Mouse (Mus musculus): ENCODE measurements at regions not wholly inside any gene's neighbourhood (a gene's known extent, or its start where the extent isn't known, plus 50 kb on each side); places are given as distances from the start of the nearest gene placed in this dataset.

- Histone ChIP-seq H3K4me1 (ENCODE audit: control insufficient read depth, insufficient read depth, low read length) (no peaks in the 10 kb centered on the region), H3K4me3 (ENCODE audit: insufficient read depth, low read length) (no peak overlapping the region), H3K27ac (ENCODE audit: insufficient read depth, low read length) (no peak overlapping the region)
- TF ChIP-seq POLR2A (IDR thresholded peaks at IDR 0.05; ENCODE audit: extremely low read depth, insufficient read depth, low read length) (no peak), CTCF (IDR thresholded peaks at IDR 0.05; ENCODE audit: extremely low read depth, insufficient read depth, low read length) (no peak)
Measured at GRCm38 (mm10) chr4:5379215-5379614, 586.1 kb upstream of the Impad1 start.

GRCm38 (mm10) chr4:5358274-5358673 lies 565.1 kb upstream of the Impad1 start:
- TF ChIP-seq POLR2A (IDR thresholded peaks at IDR 0.05; ENCODE audit: extremely low read depth, insufficient read depth, low read length) (no peak), CTCF (IDR thresholded peaks at IDR 0.05; ENCODE audit: extremely low read depth, insufficient read depth, low read length) (no peak)
- Histone ChIP-seq H3K4me1 (ENCODE audit: control insufficient read depth, insufficient read depth, low read length) (no peaks in the 10 kb centered on the region), H3K4me3 (ENCODE audit: insufficient read depth, low read length) (no peak overlapping the region), H3K27ac (ENCODE audit: insufficient read depth, low read length) (no peak overlapping the region)

- Histone ChIP-seq H3K4me1 (ENCODE audit: control insufficient read depth, insufficient read depth, low read length) (no peaks in the 10 kb centered on the region), H3K4me3 (ENCODE audit: insufficient read depth, low read length) (no peak overlapping the region), H3K27ac (ENCODE audit: insufficient read depth, low read length) (no peak overlapping the region)
- TF ChIP-seq POLR2A (IDR thresholded peaks at IDR 0.05; ENCODE audit: extremely low read depth, insufficient read depth, low read length) (no peak), CTCF (IDR thresholded peaks at IDR 0.05; ENCODE audit: extremely low read depth, insufficient read depth, low read length) (no peak)
Measured at GRCm38 (mm10) chr4:5346226-5346625, 553.1 kb upstream of the Impad1 start.

- Histone ChIP-seq H3K4me1 (ENCODE audit: control insufficient read depth, insufficient read depth, low read length) (no peaks in the 10 kb centered on the region), H3K4me3 (ENCODE audit: insufficient read depth, low read length) (no peak overlapping the region), H3K27ac (ENCODE audit: insufficient read depth, low read length) (no peak overlapping the region)
- TF ChIP-seq CTCF (IDR thresholded peaks at IDR 0.05; ENCODE audit: extremely low read depth, insufficient read depth, low read length): no peak
Measured at GRCm38 (mm10) chr4:5344739-5345138, 551.6 kb upstream of the Impad1 start.

GRCm38 (mm10) chr4:5344311-5344710 lies 551.2 kb upstream of the Impad1 start:
- Histone ChIP-seq H3K4me1 (ENCODE audit: control insufficient read depth, insufficient read depth, low read length) (no peaks in the 10 kb centered on the region), H3K27ac (ENCODE audit: insufficient read depth, low read length) (no peak overlapping the region), H3K4me3 (ENCODE audit: insufficient read depth, low read length) (no peak overlapping the region)
- no peak for TF ChIP-seq CTCF (IDR thresholded peaks at IDR 0.05; ENCODE audit: extremely low read depth, insufficient read depth, low read length)
- no peak for TF ChIP-seq POLR2A (IDR thresholded peaks at IDR 0.05; ENCODE audit: extremely low read depth, insufficient read depth, low read length)

- Histone ChIP-seq H3K4me3 (ENCODE audit: insufficient read depth, low read length) (no peak overlapping the region), H3K4me1 (ENCODE audit: control insufficient read depth, insufficient read depth, low read length) (no peaks in the 10 kb centered on the region), H3K27ac (ENCODE audit: insufficient read depth, low read length) (no peak overlapping the region)
- TF ChIP-seq CTCF (IDR thresholded peaks at IDR 0.05; ENCODE audit: extremely low read depth, insufficient read depth, low read length): no peak
- TF ChIP-seq POLR2A (IDR thresholded peaks at IDR 0.05; ENCODE audit: extremely low read depth, insufficient read depth, low read length): no peak
Measured at GRCm38 (mm10) chr4:5337158-5337896, 544.2 kb upstream of the Impad1 start.

- H3K4me1 ChIP-seq (ENCODE audit: control insufficient read depth, insufficient read depth, low read length): no peaks in the 10 kb centered on the region
- no peak overlapping the region for H3K27ac ChIP-seq (ENCODE audit: insufficient read depth, low read length)
- H3K4me3 ChIP-seq (ENCODE audit: insufficient read depth, low read length): no peak overlapping the region
- no peak for TF ChIP-seq POLR2A (IDR thresholded peaks at IDR 0.05; ENCODE audit: extremely low read depth, insufficient read depth, low read length)
- no peak for TF ChIP-seq CTCF (IDR thresholded peaks at IDR 0.05; ENCODE audit: extremely low read depth, insufficient read depth, low read length)
Measured at GRCm38 (mm10) chr4:5335030-5335429, 541.9 kb upstream of the Impad1 start.

- no peak overlapping the region for H3K27ac ChIP-seq (ENCODE audit: insufficient read depth, low read length)
- TF ChIP-seq POLR2A (IDR thresholded peaks at IDR 0.05; ENCODE audit: extremely low read depth, insufficient read depth, low read length): no peak
- TF ChIP-seq CTCF (IDR thresholded peaks at IDR 0.05; ENCODE audit: extremely low read depth, insufficient read depth, low read length): no peak
- H3K4me3 ChIP-seq (ENCODE audit: insufficient read depth, low read length): no peak overlapping the region
- H3K4me1 ChIP-seq (ENCODE audit: control insufficient read depth, insufficient read depth, low read length): peaks cover 2% of the 10 kb centered on the region; the same call in 1 of the 2 replicates
Measured at GRCm38 (mm10) chr4:5328497-5329194, 535.5 kb upstream of the Impad1 start.

GRCm38 (mm10) chr4:5327171-5327661 lies 534.1 kb upstream of the Impad1 start:
- H3K27ac ChIP-seq (ENCODE audit: insufficient read depth, low read length): no peak overlapping the region
- peaks cover 2% of the 10 kb centered on the region; the same call in 1 of the 2 replicates for H3K4me1 ChIP-seq (ENCODE audit: control insufficient read depth, insufficient read depth, low read length)
- TF ChIP-seq CTCF (IDR thresholded peaks at IDR 0.05; ENCODE audit: extremely low read depth, insufficient read depth, low read length) (no peak), POLR2A (IDR thresholded peaks at IDR 0.05; ENCODE audit: extremely low read depth, insufficient read depth, low read length) (no peak)
- H3K4me3 ChIP-seq (ENCODE audit: insufficient read depth, low read length): no peak overlapping the region

- TF ChIP-seq CTCF (IDR thresholded peaks at IDR 0.05; ENCODE audit: extremely low read depth, insufficient read depth, low read length) (no peak), POLR2A (IDR thresholded peaks at IDR 0.05; ENCODE audit: extremely low read depth, insufficient read depth, low read length) (no peak)
- H3K4me1 ChIP-seq (ENCODE audit: control insufficient read depth, insufficient read depth, low read length): no peaks in the 10 kb centered on the region
- no peak overlapping the region for H3K27ac ChIP-seq (ENCODE audit: insufficient read depth, low read length)
- no peak overlapping the region for H3K4me3 ChIP-seq (ENCODE audit: insufficient read depth, low read length)
Measured at GRCm38 (mm10) chr4:5301461-5301860, 508.3 kb upstream of the Impad1 start.

Data from cortical plate, adult 2 months (tissue).